Mouse (Mus musculus): ENCODE measurements around the gene Vps39. TPM values are rescaled to one million over a fixed set of nuclear protein-coding genes. Genes with fewer than 3 reads are reported as not detected.

Vps39 gene
- polyA plus RNA-seq, 1 experiment, result 72.9 TPM

DNA sequence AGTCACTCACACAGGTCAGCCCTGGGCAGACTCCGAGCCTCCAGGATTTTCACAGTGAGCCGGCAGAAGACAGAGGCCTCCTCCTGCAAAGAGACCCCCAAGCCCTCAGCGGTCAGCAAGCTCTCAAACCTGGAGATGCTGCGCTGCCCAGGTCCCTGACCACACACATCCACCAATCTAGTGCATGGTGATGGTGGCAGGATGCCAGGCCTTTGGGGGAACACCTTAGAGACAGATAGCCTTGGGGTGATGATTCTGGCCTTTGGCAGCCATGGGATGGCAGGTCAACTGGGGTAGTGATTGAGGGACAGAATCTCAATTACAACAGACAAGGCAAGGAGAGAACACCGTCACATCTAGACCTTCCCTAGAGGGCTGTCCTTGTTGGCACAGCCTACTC is 68.8 kb downstream of the Vps39 start:
- Histone ChIP-seq H3K27ac (ENCODE audit: insufficient read depth, low read depth, low read length) (no peak overlapping the region), H3K4me1 (ENCODE audit: control insufficient read depth, insufficient read depth, low read length) (no peaks in the 10 kb centered on the region), H3K4me3 (ENCODE audit: insufficient read depth, low read length) (no peak overlapping the region)
- TF ChIP-seq POLR2A (IDR thresholded peaks at IDR 0.05; ENCODE audit: borderline replicate concordance, low read depth, low read length) (no peak), CTCF (IDR thresholded peaks at IDR 0.05; ENCODE audit: low read depth, low read length) (no peak)

DNA sequence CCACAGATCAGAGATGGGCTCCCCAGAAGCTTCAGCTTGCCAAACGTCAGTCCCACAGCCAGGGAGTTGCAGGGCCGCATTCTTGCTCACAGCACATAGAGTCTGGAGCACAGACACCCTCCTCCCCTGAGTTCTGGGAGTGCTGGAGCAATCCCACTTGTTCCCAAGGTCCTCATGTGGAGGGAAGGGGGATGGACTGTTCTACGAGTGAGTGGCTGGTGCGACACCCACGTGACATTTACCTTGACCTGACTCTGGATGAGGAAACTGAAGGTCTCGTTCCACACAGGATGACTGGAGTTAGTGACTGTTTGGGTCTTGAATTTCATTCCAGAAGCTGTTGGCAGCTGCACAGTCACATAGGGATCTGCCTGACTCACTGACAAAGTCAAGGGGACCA is 69.4 kb downstream of the Vps39 start:
- H3K27ac ChIP-seq (ENCODE audit: insufficient read depth, low read depth, low read length), result no peak overlapping the region
- no peaks in the 10 kb centered on the region for H3K4me1 ChIP-seq (ENCODE audit: control insufficient read depth, insufficient read depth, low read length)
- H3K4me3 ChIP-seq (ENCODE audit: insufficient read depth, low read length), result no peak overlapping the region
- TF ChIP-seq CTCF (IDR thresholded peaks at IDR 0.05; ENCODE audit: low read depth, low read length) (no peak), POLR2A (IDR thresholded peaks at IDR 0.05; ENCODE audit: borderline replicate concordance, low read depth, low read length) (no peak)

DNA sequence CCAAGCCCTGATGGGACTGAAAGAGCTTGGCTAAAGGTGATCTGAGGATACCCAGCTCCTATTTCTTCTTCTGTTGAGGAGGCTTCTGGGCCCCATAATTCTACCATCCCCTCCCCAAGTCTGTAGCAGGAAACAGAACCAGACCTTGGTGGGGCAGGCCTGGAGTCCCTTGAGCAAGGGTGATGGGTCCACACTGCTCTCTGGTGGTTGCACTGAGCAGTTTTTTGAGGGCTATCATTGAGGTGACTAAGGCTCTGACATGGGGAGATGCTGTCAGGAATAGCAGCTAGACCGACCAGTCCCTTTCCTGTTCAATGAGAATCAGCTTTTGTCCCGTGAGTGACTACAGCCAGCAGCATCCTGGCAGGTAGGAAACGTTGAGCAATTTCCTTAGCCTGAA is 71.7 kb downstream of the Vps39 start:
- TF ChIP-seq CTCF (IDR thresholded peaks at IDR 0.05; ENCODE audit: low read depth, low read length), result no peak
- no peak for TF ChIP-seq POLR2A (IDR thresholded peaks at IDR 0.05; ENCODE audit: borderline replicate concordance, low read depth, low read length)
- H3K27ac ChIP-seq (ENCODE audit: insufficient read depth, low read depth, low read length), result no peak overlapping the region
- H3K4me1 ChIP-seq (ENCODE audit: control insufficient read depth, insufficient read depth, low read length), result no peaks in the 10 kb centered on the region
- H3K4me3 ChIP-seq (ENCODE audit: insufficient read depth, low read length), result no peak overlapping the region

DNA sequence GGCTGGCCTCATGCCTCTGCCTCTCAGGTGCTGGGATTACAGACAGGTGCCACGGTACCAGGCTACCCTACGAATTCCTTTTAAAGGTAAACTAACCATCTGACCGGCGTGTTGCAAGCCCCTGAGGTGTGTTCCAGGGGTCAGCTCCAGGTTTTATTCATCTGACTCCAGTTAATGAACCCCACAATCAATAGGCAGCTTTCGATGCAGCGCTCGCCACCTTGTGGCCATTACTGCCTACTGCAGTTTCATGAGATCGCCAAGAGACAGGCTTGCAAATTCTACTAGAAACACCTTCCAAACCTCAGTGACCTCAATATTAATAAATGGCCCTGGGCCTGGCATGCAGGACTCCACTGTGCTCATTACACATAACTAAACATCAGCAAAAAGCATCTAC is 73.0 kb downstream of the Vps39 start:
- no peak overlapping the region for H3K4me3 ChIP-seq (ENCODE audit: insufficient read depth, low read length)
- TF ChIP-seq POLR2A (IDR thresholded peaks at IDR 0.05; ENCODE audit: borderline replicate concordance, low read depth, low read length) (no peak), CTCF (IDR thresholded peaks at IDR 0.05; ENCODE audit: low read depth, low read length) (peak; percentile 91)
- no peak overlapping the region for H3K27ac ChIP-seq (ENCODE audit: insufficient read depth, low read depth, low read length)
- no peaks in the 10 kb centered on the region for H3K4me1 ChIP-seq (ENCODE audit: control insufficient read depth, insufficient read depth, low read length)

DNA sequence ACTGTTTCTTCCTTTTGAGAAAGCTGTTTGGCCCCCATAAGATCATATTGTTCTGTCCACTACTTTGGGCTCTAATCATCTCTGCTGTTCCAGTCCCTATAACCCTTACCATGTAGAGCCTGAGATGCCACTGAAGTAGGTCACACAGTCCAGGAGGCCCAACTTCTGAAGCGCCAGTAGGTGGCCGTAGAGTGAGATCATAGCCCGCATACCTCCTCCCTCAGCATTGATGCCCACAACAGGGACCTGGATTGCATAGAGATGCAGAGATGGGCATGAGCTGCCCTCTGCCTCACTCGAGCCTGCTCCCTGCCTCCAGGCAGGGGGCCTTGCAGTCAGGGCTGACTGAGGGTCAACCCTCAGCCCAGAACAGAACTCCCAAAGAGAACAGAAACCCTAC is 76.0 kb downstream of the Vps39 start:
- H3K4me1 ChIP-seq (ENCODE audit: control insufficient read depth, insufficient read depth, low read length), result no peaks in the 10 kb centered on the region
- H3K27ac ChIP-seq (ENCODE audit: insufficient read depth, low read depth, low read length), result no peak overlapping the region
- TF ChIP-seq CTCF (IDR thresholded peaks at IDR 0.05; ENCODE audit: low read depth, low read length), result no peak
- no peak for TF ChIP-seq POLR2A (IDR thresholded peaks at IDR 0.05; ENCODE audit: borderline replicate concordance, low read depth, low read length)
- no peak overlapping the region for H3K4me3 ChIP-seq (ENCODE audit: insufficient read depth, low read length)

DNA sequence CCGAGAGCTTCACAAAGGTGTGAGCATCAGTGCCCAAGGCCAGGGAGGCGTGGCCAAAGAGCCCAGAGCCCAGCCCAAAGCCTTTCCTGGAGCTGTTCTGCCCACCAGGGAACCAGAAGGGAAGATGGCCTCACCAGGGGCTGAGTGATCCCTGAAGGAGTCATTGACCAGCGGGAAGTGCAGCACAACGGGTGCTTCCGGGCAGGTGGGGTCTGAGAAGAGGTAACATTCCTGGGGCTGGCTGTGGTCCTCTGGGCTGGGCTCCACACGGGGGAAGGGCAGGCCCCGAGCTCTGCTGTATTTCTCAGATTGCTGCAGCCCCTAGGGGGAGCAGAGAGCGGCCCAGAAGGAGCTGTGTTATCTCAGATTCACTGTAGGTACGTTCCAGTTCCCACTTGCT is 84.3 kb downstream of the Vps39 start:
- H3K27ac ChIP-seq (ENCODE audit: insufficient read depth, low read depth, low read length), result no peak overlapping the region
- no peak overlapping the region for H3K4me3 ChIP-seq (ENCODE audit: insufficient read depth, low read length)
- H3K4me1 ChIP-seq (ENCODE audit: control insufficient read depth, insufficient read depth, low read length), result no peaks in the 10 kb centered on the region
- TF ChIP-seq POLR2A (IDR thresholded peaks at IDR 0.05; ENCODE audit: borderline replicate concordance, low read depth, low read length), result no peak
- no peak for TF ChIP-seq CTCF (IDR thresholded peaks at IDR 0.05; ENCODE audit: low read depth, low read length)

Other genes starting within 250 kb of the Vps39 start
- 327 and 347 TPM in 2 replicates for gene Ehd4, start 198.5 kb downstream of the Vps39 start, polyA plus RNA-seq (2012; ENCODE audit: insufficient read depth, insufficient read length, missing spikeins)
- not detected in 2 replicates for gene Pla2g4e, start 107.8 kb downstream of the Vps39 start, polyA plus RNA-seq (2012; ENCODE audit: insufficient read depth, insufficient read length, missing spikeins)
- gene Pla2g4d, start 63.9 kb downstream of the Vps39 start, polyA plus RNA-seq (2012; ENCODE audit: insufficient read depth, insufficient read length, missing spikeins), result not detected in 2 replicates
- not detected in 2 replicates for gene Pla2g4f, start 39.0 kb downstream of the Vps39 start, polyA plus RNA-seq (2012; ENCODE audit: insufficient read depth, insufficient read length, missing spikeins)
- gene Ganc, start 50.8 kb upstream of the Vps39 start, polyA plus RNA-seq (2012; ENCODE audit: insufficient read depth, insufficient read length, missing spikeins), result 10.4 and 15.5 TPM in 2 replicates
- gene Tmem87a, start 51.0 kb upstream of the Vps39 start, polyA plus RNA-seq (2012; ENCODE audit: insufficient read depth, insufficient read length, missing spikeins), result 35.3 and 37.1 TPM in 2 replicates
- 0.45 TPM in 1 of 2 replicates, not detected in the other for gene Capn3, start 102.9 kb upstream of the Vps39 start, polyA plus RNA-seq (2012; ENCODE audit: insufficient read depth, insufficient read length, missing spikeins)
- 66.2 and 79.1 TPM in 2 replicates for gene Zfp106, start 210.7 kb upstream of the Vps39 start, polyA plus RNA-seq (2012; ENCODE audit: insufficient read depth, insufficient read length, missing spikeins)
- gene Snap23, start 214.5 kb upstream of the Vps39 start, polyA plus RNA-seq (2012; ENCODE audit: insufficient read depth, insufficient read length, missing spikeins), result 248 and 266 TPM in 2 replicates